In the genomic region with DNA sequence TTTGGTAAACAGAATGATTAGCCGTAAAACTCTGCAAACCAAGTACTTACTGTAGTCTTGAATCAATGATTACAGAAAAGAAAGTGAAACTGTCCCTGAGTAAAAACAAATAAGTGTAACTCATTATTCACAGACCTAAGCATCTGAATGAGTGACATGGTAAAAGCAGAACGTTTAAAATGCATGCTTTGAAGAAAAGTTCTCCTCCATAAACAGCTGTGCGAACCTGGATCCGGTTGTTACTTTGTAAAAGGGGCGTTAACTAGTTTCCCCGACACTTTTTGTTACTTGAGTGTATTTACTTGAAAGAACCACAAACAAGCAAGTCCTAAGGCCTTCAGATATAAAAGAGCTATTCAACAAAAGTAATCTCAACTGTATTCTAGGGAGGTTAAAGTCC, we compare ENCODE assay signal across 8 mouse cellular contexts. TPM values are rescaled to one million over a fixed set of nuclear protein-coding genes. Genes with fewer than 3 reads are reported as not detected.
A peak's percentile ranks its signal among the peaks of the same experiment; 100 is the strongest.
DNase-seq lines count a peak whose midpoint lies in the region; ATAC-seq lines count a peak whose summit lies in the region.

No protein-coding gene starts in this region.

- ATAC-seq in heart, embryonic 14.5 days (ENCODE audit: insufficient number of reproducible peaks, insufficient read depth, low FRiP score, low read depth), result no peak
- peak; percentile 14 for ATAC-seq in CD4-positive, CD25-positive, alpha-beta regulatory T cell, adult 4 months
- ATAC-seq in forebrain, embryonic 14.5 days, result no peak

- peak overlapping the region in 1 of 2 experiments; percentile 97; a peak in 3 of 4 replicates for H3K4me3 ChIP-seq in heart, embryonic 14.5 days (ENCODE audit: control insufficient read depth in 1 of 2, insufficient read depth in 1 of 2, low read depth in 1 of 2, low read length in 2 of 2)
- peak overlapping the region; percentile 96 for H3K4me3 ChIP-seq in forebrain, embryonic 14.5 days (ENCODE audit: low read depth, low read length)
- peak overlapping the region; percentile 51 for H3K4me3 ChIP-seq in macrophage (ENCODE audit: inconsistent target)

- H3K79me2 ChIP-seq in macrophage (ENCODE audit: inconsistent target), result peaks cover 34% of the 10 kb centered on the region

- intact Hi-C loops in heart, postnatal 25 days (cut with DNase I), result loop anchor here (10.0 kb wide), 1 partner anchor 546 kb away; the partner anchor contains the start of genes Rbak and Spdye4b
- intact Hi-C loops in left cerebral cortex, postnatal 10 days (cut with DNase I), result no loop called here

- H3K4me1 ChIP-seq in heart, embryonic 14.5 days (ENCODE audit: control insufficient read depth in 2 of 2, insufficient read depth in 2 of 2, low read length in 2 of 2), result peaks cover 4 to 12% of the 10 kb centered on the region in 2 experiments
- H3K4me1 ChIP-seq in forebrain, embryonic 14.5 days (ENCODE audit: control insufficient read depth, insufficient read depth, low read length), result 0 out of 2 replicates have a peak, but pooled peaks cover 6% of the 10 kb centered on the region

- DNase-seq in heart, postnatal 25 days (ENCODE audit: low spot score), result no peak
- peak; percentile 3 for DNase-seq in forebrain, embryonic 14.5 days (ENCODE audit: low spot score)
- no peak for DNase-seq in left cerebral cortex, postnatal 10 days (ENCODE audit: extremely low spot score in 1 of 2, low spot score in 2 of 2)
- DNase-seq in thymus, postnatal 10 days (ENCODE audit: low spot score in 2 of 2), result no peak
- no peak for DNase-seq in spleen, postnatal 10 days (ENCODE audit: low spot score in 2 of 2)

- no peaks in the 10 kb centered on the region for H3K27me3 ChIP-seq in heart, embryonic 14.5 days (ENCODE audit: control insufficient read depth, insufficient read depth, low read length)
- no peaks in the 10 kb centered on the region for H3K27me3 ChIP-seq in forebrain, embryonic 14.5 days (replicated peaks; ENCODE audit: control insufficient read depth, insufficient read depth, low read length)

- H3K9ac ChIP-seq in heart, embryonic 14.5 days (ENCODE audit: low read length), result peak overlapping the region; percentile 97
- peak overlapping the region; percentile 98 for H3K9ac ChIP-seq in forebrain, embryonic 14.5 days (ENCODE audit: low read length)

- H3K36me3 ChIP-seq in heart, embryonic 14.5 days (ENCODE audit: control insufficient read depth, insufficient read depth, low read length), result peaks cover 22% of the 10 kb centered on the region
- peaks cover 19% of the 10 kb centered on the region for H3K36me3 ChIP-seq in forebrain, embryonic 14.5 days (ENCODE audit: control insufficient read depth, insufficient read depth, low read length)
- H3K36me3 ChIP-seq in macrophage (ENCODE audit: inconsistent target), result peaks cover 16% of the 10 kb centered on the region; the same call in 1 of the 2 replicates

- no peak overlapping the region; a peak in 1 of 4 replicates for H3K27ac ChIP-seq in heart, embryonic 14.5 days (replicated peaks in 1 of 2; ENCODE audit: control insufficient read depth in 1 of 2, insufficient read depth in 1 of 2, low read depth in 2 of 2, low read length in 2 of 2)
- H3K27ac ChIP-seq in forebrain, embryonic 14.5 days (ENCODE audit: low read depth, low read length), result no peak overlapping the region
- no peak overlapping the region for H3K27ac ChIP-seq in macrophage

- H3K4me2 ChIP-seq in heart, embryonic 14.5 days (ENCODE audit: low read length), result peak overlapping the region; percentile 85
- H3K4me2 ChIP-seq in forebrain, embryonic 14.5 days (ENCODE audit: low read length), result peak overlapping the region; percentile 82

- WGBS in heart, embryonic 14.5 days, result 13% methylated on average over 6 of the region's 6 CpGs
- WGBS in forebrain, embryonic 14.5 days, result 11% methylated on average over 6 of the region's 6 CpGs
- WGBS in macrophage (ENCODE audit: missing documents), result 2% methylated on average over 6 of the region's 6 CpGs

- H3K9me3 ChIP-seq in heart, embryonic 14.5 days (ENCODE audit: control insufficient read depth, low read length), result no peaks in the 10 kb centered on the region
- H3K9me3 ChIP-seq in forebrain, embryonic 14.5 days (replicated peaks; ENCODE audit: control insufficient read depth, low read length), result no peaks in the 10 kb centered on the region

RNA-seq across cellular contexts. Expression of gene Usp42, which starts 1.2 kb away (rescaled TPM):
- polyA plus RNA-seq in heart, embryonic 14.5 days (2014; fragmentation: Nextera tagmentation; extraction: Ambion mirVana), result 12.6 and 12.8 TPM in 2 replicates
- 1 to 10 TPM; 6.7 to 7.3 TPM for total RNA-seq in heart, postnatal 25 days (2021)
- polyA plus RNA-seq in CD4-positive, CD25-positive, alpha-beta regulatory T cell, adult 4 months (2017; shearing (Covaris generic)), result 10 to 100 TPM; 10.6 to 10.7 TPM
- polyA plus RNA-seq in forebrain, embryonic 14.5 days (2014; fragmentation: Nextera tagmentation; extraction: Ambion mirVana), result 21.7 and 29.1 TPM in 2 replicates
- total RNA-seq in macrophage (2018; cell fraction: chromatin; rRNA removed), result 10 to 100 TPM in 23 of 26 experiments, 1 to 10 TPM in 3; 6.4 to 85.0 (median 23.4) TPM
- 10 to 100 TPM in 8 of 26 experiments, 1 to 10 TPM in 18; 2.9 to 21.4 (median 8.7) TPM for total RNA-seq in macrophage (2018; cell fraction: cytosol; rRNA removed)
- 10 to 100 TPM in 21 of 26 experiments, 1 to 10 TPM in 5; 4.6 to 54.6 (median 15.1) TPM for total RNA-seq in macrophage (2018; cell fraction: nucleus; rRNA removed)
- polyA plus RNA-seq in macrophage (2018), result 5.5 to 7.2 TPM (median 6.0 TPM) in 3 replicates
- total RNA-seq in left cerebral cortex, postnatal 10 days (2021), result 10 to 100 TPM; 26.7 to 28.9 TPM
